21 mouse cellular contexts compared by ENCODE assay signal in the genomic region with DNA sequence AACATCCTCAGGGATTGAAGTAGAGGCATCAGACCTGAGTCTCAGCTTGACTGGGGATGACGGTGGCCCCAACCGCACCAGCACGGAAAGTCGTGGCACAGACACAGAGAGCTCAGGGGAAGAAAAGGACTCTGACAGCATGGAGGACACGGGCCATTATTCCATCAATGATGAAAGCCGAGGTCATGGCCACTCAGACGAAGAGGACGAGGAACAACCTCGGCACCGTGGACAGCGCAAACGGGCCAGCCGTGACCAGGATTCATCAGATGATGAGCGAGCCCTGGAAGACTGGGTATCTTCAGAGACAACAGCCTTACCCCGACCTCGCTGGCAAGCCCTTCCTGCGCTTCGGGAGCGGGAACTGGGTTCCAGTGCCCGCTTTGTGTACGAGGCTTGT. TPM values are rescaled to one million over a fixed set of nuclear protein-coding genes. Genes with fewer than 3 reads are reported as not detected.
DNase-seq lines count a peak whose midpoint lies in the region; ATAC-seq and TF ChIP-seq lines count a peak whose summit lies in the region.
"Had no signal": no experiment of that assay in that cellular context is flagged by ENCODE, and none has a peak within 500 bp of the region (broad histone marks: within the 10 kb centered on the region; RNA-seq: fewer than 3 reads in every experiment).

No protein-coding gene starts in this region.

- no peaks in the 10 kb centered on the region for H3K9me3 ChIP-seq in forebrain, embryonic 15.5 days
- H3K9me3 ChIP-seq in forebrain, embryonic 11.5 days (ENCODE audit: control insufficient read depth, low read length): no peaks in the 10 kb centered on the region
- no peaks in the 10 kb centered on the region for H3K9me3 ChIP-seq in kidney, embryonic 14.5 days (ENCODE audit: control insufficient read depth, low read length)
- H3K9me3 ChIP-seq: embryonic facial prominence, embryonic 15.5 days; heart, embryonic 13.5 days; hindbrain, embryonic 12.5 days; intestine, embryonic 15.5 days had no signal

- H3K4me1 ChIP-seq in forebrain, embryonic 15.5 days: peaks cover 7% of the 10 kb centered on the region
- no peaks in the 10 kb centered on the region for H3K4me1 ChIP-seq in forebrain, embryonic 11.5 days (replicated peaks; ENCODE audit: control insufficient read depth, insufficient read depth, low read length)
- H3K4me1 ChIP-seq in kidney, embryonic 14.5 days (ENCODE audit: control insufficient read depth, insufficient read depth, low read length): no peaks in the 10 kb centered on the region
- H3K4me1 ChIP-seq in kidney, adult 2 months (ENCODE audit: control insufficient read depth, insufficient read depth, low read length): peaks cover 19% of the 10 kb centered on the region
- H3K4me1 ChIP-seq: embryonic facial prominence, embryonic 15.5 days; hindbrain, embryonic 12.5 days; intestine, embryonic 15.5 days had no signal

- no peak for TF ChIP-seq POLR2A in kidney, adult 2 months (IDR thresholded peaks at IDR 0.05; ENCODE audit: low read depth, low read length)

- no peak for ATAC-seq in forebrain, embryonic 15.5 days (replicated peaks)
- ATAC-seq in forebrain, embryonic 11.5 days (replicated peaks; ENCODE audit: low FRiP score): no peak
- peak; percentile 16; the same call in 1 of the 2 replicates for ATAC-seq in kidney, embryonic 14.5 days (ENCODE audit: low FRiP score, low TSS enrichment)
- ATAC-seq: intestine, embryonic 15.5 days had no signal

- H3K27ac ChIP-seq in forebrain, embryonic 15.5 days (replicated peaks): 0 out of 2 replicates have a peak overlapping the region, but pooled peaks have one; percentile 17
- H3K27ac ChIP-seq in forebrain, embryonic 11.5 days (ENCODE audit: low read depth, low read length): no peak overlapping the region
- no peak overlapping the region for H3K27ac ChIP-seq in kidney, embryonic 14.5 days (ENCODE audit: low read depth, low read length)
- no peak overlapping the region for H3K27ac ChIP-seq in kidney, adult 2 months (ENCODE audit: insufficient read depth, low read depth, low read length)
- H3K27ac ChIP-seq: embryonic facial prominence, embryonic 15.5 days; forebrain, embryonic 10.5 days; heart, embryonic 13.5 days; hindbrain, embryonic 12.5 days; intestine, embryonic 15.5 days had no signal

- no peak overlapping the region for H3K4me2 ChIP-seq in forebrain, embryonic 15.5 days (replicated peaks)
- no peak overlapping the region for H3K4me2 ChIP-seq in forebrain, embryonic 11.5 days (ENCODE audit: low read depth, low read length, severe bottlenecking)
- H3K4me2 ChIP-seq in kidney, embryonic 14.5 days (replicated peaks; ENCODE audit: low read depth, low read length): no peak overlapping the region
- H3K4me2 ChIP-seq: embryonic facial prominence, embryonic 15.5 days; heart, embryonic 13.5 days; hindbrain, embryonic 12.5 days; intestine, embryonic 15.5 days had no signal

- no peak overlapping the region for H3K9ac ChIP-seq in forebrain, embryonic 15.5 days (replicated peaks)
- no peak overlapping the region for H3K9ac ChIP-seq in forebrain, embryonic 11.5 days (ENCODE audit: low read length)
- H3K9ac ChIP-seq in kidney, embryonic 14.5 days (ENCODE audit: low read depth, low read length): no peak overlapping the region
- H3K9ac ChIP-seq: embryonic facial prominence, embryonic 15.5 days; heart, embryonic 13.5 days; hindbrain, embryonic 12.5 days; intestine, embryonic 15.5 days had no signal

- no peaks in the 10 kb centered on the region for H3K27me3 ChIP-seq in forebrain, embryonic 15.5 days
- no peaks in the 10 kb centered on the region for H3K27me3 ChIP-seq in forebrain, embryonic 11.5 days (ENCODE audit: control insufficient read depth, insufficient read depth, low read length)
- H3K27me3 ChIP-seq in kidney, embryonic 14.5 days (ENCODE audit: control insufficient read depth, insufficient read depth, low read length): no peaks in the 10 kb centered on the region
- no peaks in the 10 kb centered on the region for H3K27me3 ChIP-seq in kidney, adult 2 months (replicated peaks; ENCODE audit: control insufficient read depth, insufficient read depth, low read length)
- H3K27me3 ChIP-seq: CH12.LX; embryonic facial prominence, embryonic 15.5 days; heart, embryonic 13.5 days; hindbrain, embryonic 12.5 days; intestine, embryonic 15.5 days had no signal

- no peak for DNase-seq in forebrain, embryonic 11.5 days (ENCODE audit: low spot score)
- no peak for DNase-seq in kidney, adult 2 months
- DNase-seq in adrenal gland, adult 8-10 months: peak; percentile 25
- DNase-seq in adrenal gland, postnatal 14 days: peak; percentile 45
- DNase-seq in cerebellum, adult 9-11 months: no peak
- DNase-seq: cerebellum, adult 2 months; cerebellum, postnatal 14 days; embryo, embryonic 11 days; gastrocnemius, postnatal 14 days; heart, postnatal 4 days; kidney, adult 18-20 months had no signal

- no peak for TF ChIP-seq CTCF in kidney, adult 2 months (conservative IDR thresholded peaks at IDR 0.05; ENCODE audit: insufficient read depth, insufficient read length, low read depth, low read length)

- H3K4me3 ChIP-seq in forebrain, embryonic 15.5 days: no peak overlapping the region
- H3K4me3 ChIP-seq in forebrain, embryonic 11.5 days (ENCODE audit: low read depth, low read length): no peak overlapping the region
- H3K4me3 ChIP-seq in kidney, embryonic 14.5 days (ENCODE audit: low read length): no peak overlapping the region
- no peak overlapping the region for H3K4me3 ChIP-seq in kidney, adult 2 months (ENCODE audit: insufficient read depth, low read depth, low read length)
- H3K4me3 ChIP-seq: embryonic facial prominence, embryonic 15.5 days; erythroblast, embryonic 14.5 days; forebrain, embryonic 10.5 days; heart, embryonic 13.5 days; hindbrain, embryonic 12.5 days; intestine, embryonic 15.5 days had no signal

- peaks cover 72% of the 10 kb centered on the region for H3K36me3 ChIP-seq in forebrain, embryonic 15.5 days
- peaks cover 24% of the 10 kb centered on the region for H3K36me3 ChIP-seq in forebrain, embryonic 11.5 days (ENCODE audit: control insufficient read depth, insufficient read depth, low read length)
- peaks cover 85% of the 10 kb centered on the region for H3K36me3 ChIP-seq in kidney, embryonic 14.5 days (ENCODE audit: control insufficient read depth, insufficient read depth, low read length)
- peaks cover 21% of the 10 kb centered on the region for H3K36me3 ChIP-seq in kidney, adult 2 months (ENCODE audit: control insufficient read depth, insufficient read depth, low read length)

- WGBS in forebrain, embryonic 15.5 days: 93% methylated on average over 21 of the region's 21 CpGs
- 95% methylated on average over 21 of the region's 21 CpGs for WGBS in forebrain, embryonic 11.5 days
- WGBS in kidney, embryonic 14.5 days: 62% methylated on average over 21 of the region's 21 CpGs
- WGBS in kidney, adult 2 months: 65% methylated on average over 21 of the region's 21 CpGs

RNA-seq across cellular contexts. Expression of a gene that starts 24.5 kb away (rescaled TPM):
- 104 and 109 TPM in 2 replicates for polyA plus RNA-seq in forebrain, embryonic 15.5 days (2015; fragmentation: Nextera tagmentation; extraction: Ambion mirVana)
- 116 and 118 TPM in 2 replicates for polyA plus RNA-seq in forebrain, embryonic 11.5 days (2014; fragmentation: Nextera tagmentation; extraction: Ambion mirVana)
- polyA plus RNA-seq in kidney, embryonic 14.5 days (2014; fragmentation: Nextera tagmentation; extraction: Ambion mirVana): 78.3 and 114 TPM in 2 replicates
- 93.4 and 95.1 TPM in 2 replicates for polyA plus RNA-seq in kidney, adult 2 months (2012; rRNA removed)
- 100 to 1,000 TPM; 141 to 189 (median 156) TPM for total RNA-seq in adrenal gland, adult 8-10 months (2022)
- total RNA-seq in adrenal gland, postnatal 14 days (2021): 118 and 125 TPM in 2 replicates

RNA-seq across cellular contexts. Expression of a gene that starts 34.2 kb away (rescaled TPM):
- 462 and 488 TPM in 2 replicates for polyA plus RNA-seq in forebrain, embryonic 15.5 days (2015; fragmentation: Nextera tagmentation; extraction: Ambion mirVana)
- 371 and 409 TPM in 2 replicates for polyA plus RNA-seq in forebrain, embryonic 11.5 days (2014; fragmentation: Nextera tagmentation; extraction: Ambion mirVana)
- 56.0 and 87.0 TPM in 2 replicates for polyA plus RNA-seq in kidney, embryonic 14.5 days (2014; fragmentation: Nextera tagmentation; extraction: Ambion mirVana)
- 52.1 and 58.7 TPM in 2 replicates for polyA plus RNA-seq in kidney, adult 2 months (2012; rRNA removed)
- total RNA-seq in adrenal gland, adult 8-10 months (2022): 10 to 100 TPM; 48.4 to 89.7 (median 63.1) TPM
- total RNA-seq in adrenal gland, postnatal 14 days (2021): 61.5 and 63.2 TPM in 2 replicates

RNA-seq across cellular contexts. Expression of a gene that starts 45.8 kb away (rescaled TPM):
- 155 and 160 TPM in 2 replicates for polyA plus RNA-seq in forebrain, embryonic 15.5 days (2015; fragmentation: Nextera tagmentation; extraction: Ambion mirVana)
- 146 and 150 TPM in 2 replicates for polyA plus RNA-seq in forebrain, embryonic 11.5 days (2014; fragmentation: Nextera tagmentation; extraction: Ambion mirVana)
- polyA plus RNA-seq in kidney, embryonic 14.5 days (2014; fragmentation: Nextera tagmentation; extraction: Ambion mirVana): 95.1 and 138 TPM in 2 replicates
- polyA plus RNA-seq in kidney, adult 2 months (2012; rRNA removed): 110 and 125 TPM in 2 replicates
- total RNA-seq in adrenal gland, adult 8-10 months (2022): 100 to 1,000 TPM in 3 of 4 experiments, 10 to 100 TPM in 1; 99.8 to 153 (median 120) TPM
- total RNA-seq in adrenal gland, postnatal 14 days (2021): 135 and 141 TPM in 2 replicates

RNA-seq across cellular contexts. Expression of a gene that starts 47.3 kb away (rescaled TPM):
- 6.2 and 6.4 TPM in 2 replicates for polyA plus RNA-seq in forebrain, embryonic 15.5 days (2015; fragmentation: Nextera tagmentation; extraction: Ambion mirVana)
- 1.1 and 2.0 TPM in 2 replicates for polyA plus RNA-seq in forebrain, embryonic 11.5 days (2014; fragmentation: Nextera tagmentation; extraction: Ambion mirVana)
- 2.8 and 3.5 TPM in 2 replicates for polyA plus RNA-seq in kidney, embryonic 14.5 days (2014; fragmentation: Nextera tagmentation; extraction: Ambion mirVana)
- 0.29 and 27.1 TPM in 2 replicates for polyA plus RNA-seq in kidney, adult 2 months (2012; rRNA removed)
- under 1 TPM in 3 of 4 experiments, not detected in 1; 0.21 to 0.30 (median 0.29) TPM for total RNA-seq in adrenal gland, adult 8-10 months (2022)
- total RNA-seq in adrenal gland, postnatal 14 days (2021): 0.48 and 1.8 TPM in 2 replicates
- total RNA-seq: granulocyte monocyte progenitor cell, adult 5-6 weeks had no signal
- polyA plus RNA-seq: erythroblast, embryonic 14.5 days had no signal

Comparison
In these comparisons a context has a peak if more than half of its experiments do, and no peak if none do; other contexts are left out.
1. DNase-seq: peak in adrenal gland, adult 8-10 months (single experiment) and adrenal gland, postnatal 14 days (single experiment); none in forebrain, embryonic 11.5 days (single experiment), kidney, adult 2 months (single experiment) and cerebellum, adult 9-11 months (single experiment).